Mouse (Mus musculus) limb, embryonic 11.5 days (tissue): Measurements from ENCODE around the gene Uckl1. TPM values are rescaled to one million over a fixed set of nuclear protein-coding genes. Genes with fewer than 3 reads are reported as not detected.

ENCODE experiments used
- ATAC-seq: fragments of 200-750 bp; cut with Nextera tagmentation; 2 replicates; pipeline ENCODE4 v1.8.0; 2017; ENCODE audit warnings: low read depth; ENCODE audit not compliant: insufficient number of reproducible peaks, low FRiP score, low TSS enrichment
- DNase-seq: peaks from one replicate; pipeline ENCODE4 v3.0.0-alpha.2; 2015; ENCODE audit warnings: low spot score
- H3K27ac ChIP-seq: fragments of 300-500 bp; sonication (generic); replicated peaks from 2 replicates; pipeline ENCODE4 v1.5.1; 2014; ENCODE audit warnings: low read depth, mild to moderate bottlenecking, low read length
- H3K27me3 ChIP-seq: fragments of 300-500 bp; sonication (generic); 2 replicates; pipeline ENCODE4 v1.6.1; 2014; ENCODE audit warnings: mild to moderate bottlenecking, low read length, mixed read lengths; ENCODE audit not compliant: control insufficient read depth, insufficient read depth
- H3K36me3 ChIP-seq: fragments of 300-500 bp; sonication (generic); 2 replicates; pipeline ENCODE4 v1.6.1; 2014; ENCODE audit warnings: mild to moderate bottlenecking, low read length, moderate library complexity, mixed read lengths; ENCODE audit not compliant: control insufficient read depth, insufficient read depth
- H3K4me1 ChIP-seq: fragments of 300-500 bp; sonication (generic); 2 replicates; pipeline ENCODE4 v1.6.1; 2014; ENCODE audit warnings: low read length, mixed read lengths; ENCODE audit not compliant: control insufficient read depth, insufficient read depth
- H3K4me2 ChIP-seq: fragments of 300-500 bp; sonication (generic); 2 replicates; pipeline ENCODE4 v1.6.1; 2014; ENCODE audit warnings: low read depth, mild to moderate bottlenecking, moderate library complexity; ENCODE audit not compliant: severe bottlenecking
- H3K4me3 ChIP-seq: fragments of 300-500 bp; sonication (generic); 2 replicates; pipeline ENCODE4 v1.5.1; 2014; ENCODE audit warnings: low read depth, low read length
- H3K9ac ChIP-seq: fragments of 300-500 bp; sonication (generic); 2 replicates; pipeline ENCODE4 v1.6.1; 2014; ENCODE audit warnings: mild to moderate bottlenecking, low read length
- H3K9me3 ChIP-seq: fragments of 300-500 bp; sonication (generic); 2 replicates; pipeline ENCODE4 v1.6.1; 2016; ENCODE audit warnings: low read length; ENCODE audit not compliant: control insufficient read depth
- WGBS: fragments of 180-500 bp; shearing (Covaris S2); extraction: QIAGEN DNeasy Blood & Tissue Kit; methylation state at CpG from one replicate; pipeline ENCODE4 v1.1.7; 2014; 5-methylcytosine and 5-hydroxymethylcytosine counted together
- polyA plus RNA-seq: library from polyadenylated mRNA; unstranded; fragments of >200 nt; fragmentation: Nextera tagmentation; extraction: Ambion mirVana; gene quantifications from 2 replicates; pipeline ENCODE4 v1.2.1, GENCODE M21; 2014

Uckl1 gene
- polyA plus RNA-seq, 1 experiment from 2014 or later, result 34.4 TPM

DNA sequence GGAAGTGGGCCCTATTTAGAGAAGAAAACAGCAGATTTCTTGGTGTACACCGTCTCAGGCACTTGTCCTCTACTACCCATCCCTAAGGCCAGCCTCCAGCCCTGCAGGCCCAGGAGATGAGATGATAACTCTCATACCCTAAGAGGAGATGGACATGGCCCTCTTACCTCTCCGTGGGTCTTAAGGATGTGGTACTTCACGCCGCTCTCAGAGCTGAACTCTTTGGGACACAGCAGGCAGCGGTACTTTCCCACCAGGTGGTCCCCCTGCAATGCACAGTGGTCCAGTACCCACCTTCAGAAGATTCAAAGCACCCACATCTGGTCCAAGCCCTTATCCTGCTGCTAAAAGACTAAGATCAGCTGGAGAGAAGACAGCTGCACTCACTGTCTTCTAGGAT, 814 bp upstream of the Uckl1 start:
- Histone ChIP-seq H3K4me1 (peaks cover 3% of the 10 kb centered on the region; the same call in 1 of the 2 replicates), H3K36me3 (peaks cover 33% of the 10 kb centered on the region), H3K9ac (no peak overlapping the region), H3K4me2 (no peak overlapping the region), H3K9me3 (no peaks in the 10 kb centered on the region), H3K4me3 (no peak overlapping the region), H3K27me3 (no peaks in the 10 kb centered on the region), H3K27ac (no peak overlapping the region)
- DNase-seq, result no peak
- ATAC-seq, result no peak
- 91% methylated on average over 5 of the region's 5 CpGs for WGBS

DNA sequence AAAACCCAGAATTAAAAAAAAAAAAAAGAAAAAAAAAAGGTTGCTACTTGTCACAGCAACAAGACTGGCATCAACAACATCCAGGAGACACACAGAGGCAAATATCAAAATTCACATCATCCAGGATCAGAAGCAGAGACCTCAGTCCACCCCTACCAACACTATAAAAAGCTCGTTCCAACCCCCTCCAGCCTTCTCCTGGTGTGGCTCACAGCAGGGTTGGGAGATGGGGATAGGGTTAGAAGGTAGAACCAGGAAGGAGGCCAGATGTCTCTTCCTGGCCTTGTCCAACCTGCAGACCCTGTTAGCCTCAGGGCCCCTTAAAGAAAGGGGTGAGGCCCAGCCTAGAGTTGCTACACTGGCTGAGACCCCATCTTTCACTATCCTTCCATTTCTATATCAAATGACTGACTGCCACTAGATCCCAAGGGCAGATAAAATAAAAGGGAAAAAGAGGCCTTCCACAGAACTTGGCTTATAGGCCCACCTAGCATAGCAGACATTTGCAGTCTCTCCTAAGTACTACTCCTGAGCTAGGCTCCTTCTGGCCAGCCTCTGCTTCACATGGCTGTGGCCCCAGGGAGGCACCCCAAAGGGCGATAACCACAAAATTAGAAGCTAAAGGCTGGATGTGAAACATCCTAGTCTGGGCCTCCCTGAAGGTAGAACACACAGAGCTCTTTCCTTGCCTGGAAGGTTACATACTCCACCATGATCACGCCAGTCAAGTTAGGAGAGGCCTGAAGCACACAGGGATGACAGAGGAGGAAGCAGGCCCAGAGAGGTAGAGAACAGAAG, 1.0 kb downstream of the Uckl1 start:
- peaks cover 25% of the 10 kb centered on the region for H3K36me3 ChIP-seq
- peak; percentile 18 for DNase-seq
- H3K4me3 ChIP-seq, result no peak overlapping the region
- no peak for ATAC-seq
- H3K27ac ChIP-seq, result no peak overlapping the region
- H3K9ac ChIP-seq, result no peak overlapping the region
- peaks cover 3% of the 10 kb centered on the region; the same call in 1 of the 2 replicates for H3K4me1 ChIP-seq
- H3K9me3 ChIP-seq, result no peaks in the 10 kb centered on the region
- 90% methylated on average over 3 of the region's 3 CpGs for WGBS
- no peaks in the 10 kb centered on the region for H3K27me3 ChIP-seq
- H3K4me2 ChIP-seq, result no peak overlapping the region

DNA sequence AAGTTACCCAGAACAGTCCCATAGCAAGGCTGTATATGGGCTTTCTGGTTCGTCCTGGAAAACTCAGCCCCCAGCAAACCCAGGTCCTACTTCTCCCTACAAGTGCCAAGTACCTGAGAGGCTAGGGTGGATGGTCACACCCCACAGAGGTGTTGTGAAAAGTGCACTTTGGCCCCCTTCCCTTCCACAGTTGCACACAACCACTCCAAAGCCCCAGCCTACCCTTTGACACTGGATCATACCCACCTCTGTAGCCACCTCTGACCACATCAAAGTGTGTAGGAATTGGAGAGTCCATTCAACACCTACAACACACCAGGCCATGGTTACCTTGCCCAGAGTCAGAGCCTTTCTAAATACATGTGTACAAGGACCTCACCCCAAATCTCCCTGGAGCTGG, 1.8 kb downstream of the Uckl1 start:
- Histone ChIP-seq H3K9ac (no peak overlapping the region), H3K27ac (no peak overlapping the region), H3K9me3 (no peaks in the 10 kb centered on the region), H3K27me3 (no peaks in the 10 kb centered on the region), H3K4me3 (no peak overlapping the region), H3K4me1 (peaks cover 3% of the 10 kb centered on the region; the same call in 1 of the 2 replicates), H3K36me3 (peaks cover 22% of the 10 kb centered on the region), H3K4me2 (no peak overlapping the region)
- ATAC-seq (no peak), DNase-seq (peak; percentile 18)
- WGBS, result 92% methylated on average over 1 of the region's 1 CpGs

DNA sequence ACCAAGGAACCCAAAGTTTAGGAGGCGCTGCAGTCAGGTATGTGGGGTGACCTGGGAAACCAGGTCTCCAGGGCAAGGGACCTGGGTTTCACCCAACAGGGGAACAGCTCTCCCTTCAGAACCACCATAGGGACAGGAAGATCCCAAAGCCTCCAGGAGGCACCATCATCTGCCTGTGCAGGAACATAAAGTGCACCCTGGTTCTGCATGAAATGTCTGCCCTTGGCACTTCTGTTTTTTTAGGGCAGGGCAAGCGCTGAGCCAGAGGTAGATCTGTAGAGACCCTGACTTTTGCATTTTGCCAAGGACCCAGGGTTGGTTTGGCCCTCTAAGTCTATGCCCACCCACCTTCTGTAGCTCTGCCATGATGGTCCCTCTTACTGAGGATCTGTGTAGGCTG, 2.3 kb downstream of the Uckl1 start:
- H3K27ac ChIP-seq, result no peak overlapping the region
- 0 out of 2 replicates have a peak overlapping the region, but pooled peaks have one; percentile 7 for H3K4me3 ChIP-seq
- H3K4me1 ChIP-seq, result peaks cover 3% of the 10 kb centered on the region; the same call in 1 of the 2 replicates
- H3K9me3 ChIP-seq, result no peaks in the 10 kb centered on the region
- no peak overlapping the region for H3K9ac ChIP-seq
- WGBS, result 86% methylated on average over 2 of the region's 2 CpGs
- no peaks in the 10 kb centered on the region for H3K27me3 ChIP-seq
- DNase-seq (peak; percentile 22), ATAC-seq (no peak)
- H3K36me3 ChIP-seq, result peaks cover 22% of the 10 kb centered on the region
- no peak overlapping the region for H3K4me2 ChIP-seq

DNA sequence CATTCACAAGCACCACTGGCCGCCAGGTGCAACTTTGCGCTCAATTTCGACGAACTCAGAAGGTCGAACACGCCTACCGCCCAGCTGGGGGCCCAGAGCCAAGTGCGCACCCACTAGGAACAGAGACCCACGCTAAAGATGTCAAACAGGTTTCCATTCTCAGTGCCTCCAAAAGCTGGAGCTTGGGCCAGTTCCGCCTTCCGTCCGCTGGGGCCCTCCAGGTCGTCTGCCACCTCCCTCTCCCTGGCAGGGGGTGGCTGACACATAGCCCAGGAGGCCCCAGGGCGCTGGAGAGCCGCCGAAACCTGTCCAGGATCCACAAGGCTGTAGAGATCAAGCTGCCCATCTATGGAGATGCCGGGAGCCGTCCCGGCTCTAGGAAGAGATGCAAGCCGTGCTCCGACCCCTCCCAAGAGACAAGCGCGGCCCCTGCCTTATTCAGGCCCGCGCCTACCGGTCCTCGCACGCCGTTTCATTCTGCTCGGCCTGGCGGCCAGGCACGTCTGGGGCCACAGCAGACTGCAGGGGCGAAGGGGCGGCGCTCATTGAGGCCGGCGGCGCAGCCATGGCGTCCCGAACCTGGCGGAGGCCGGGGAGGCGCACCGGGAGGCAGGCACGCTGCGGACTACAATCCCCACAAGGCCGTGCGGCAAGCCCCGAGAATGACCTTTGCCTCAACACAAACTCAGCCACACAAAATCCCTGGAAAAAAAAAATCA, 3.1 kb downstream of the Uckl1 start:
- peak overlapping the region; percentile 55 for H3K9ac ChIP-seq
- peaks cover 16% of the 10 kb centered on the region for H3K36me3 ChIP-seq
- peaks cover 3% of the 10 kb centered on the region; the same call in 1 of the 2 replicates for H3K4me1 ChIP-seq
- 1% methylated on average over 49 of the region's 49 CpGs for WGBS
- H3K4me2 ChIP-seq, result peak overlapping the region; percentile 89
- ATAC-seq (peak; percentile 86), DNase-seq (peak; percentile 89)
- H3K9me3 ChIP-seq, result no peaks in the 10 kb centered on the region
- H3K27me3 ChIP-seq, result no peaks in the 10 kb centered on the region
- peak overlapping the region; percentile 60 for H3K4me3 ChIP-seq
- peak overlapping the region; percentile 23; the same call in 1 of the 2 replicates for H3K27ac ChIP-seq

DNA sequence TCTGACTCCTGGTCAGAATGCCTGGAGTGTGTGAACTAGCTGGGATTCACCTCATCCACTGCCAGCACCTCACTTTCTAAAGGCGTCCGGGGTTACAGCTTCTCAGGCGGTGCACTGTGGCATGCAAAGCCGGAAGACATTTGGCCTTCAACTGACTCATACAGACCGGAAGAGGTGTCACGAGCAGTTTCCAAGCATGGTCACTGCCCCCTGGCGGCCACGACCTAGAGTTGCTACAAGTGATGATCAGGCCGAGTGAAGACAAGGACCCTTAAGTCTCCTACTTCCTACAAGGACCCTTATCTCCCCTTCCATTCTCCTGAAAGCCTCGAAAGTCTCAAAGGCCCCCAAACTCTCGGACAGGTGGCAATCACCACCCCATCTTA, 3.7 kb downstream of the Uckl1 start:
- peaks cover 3% of the 10 kb centered on the region; the same call in 1 of the 2 replicates for H3K4me1 ChIP-seq
- peak; percentile 77 for ATAC-seq

DNA sequence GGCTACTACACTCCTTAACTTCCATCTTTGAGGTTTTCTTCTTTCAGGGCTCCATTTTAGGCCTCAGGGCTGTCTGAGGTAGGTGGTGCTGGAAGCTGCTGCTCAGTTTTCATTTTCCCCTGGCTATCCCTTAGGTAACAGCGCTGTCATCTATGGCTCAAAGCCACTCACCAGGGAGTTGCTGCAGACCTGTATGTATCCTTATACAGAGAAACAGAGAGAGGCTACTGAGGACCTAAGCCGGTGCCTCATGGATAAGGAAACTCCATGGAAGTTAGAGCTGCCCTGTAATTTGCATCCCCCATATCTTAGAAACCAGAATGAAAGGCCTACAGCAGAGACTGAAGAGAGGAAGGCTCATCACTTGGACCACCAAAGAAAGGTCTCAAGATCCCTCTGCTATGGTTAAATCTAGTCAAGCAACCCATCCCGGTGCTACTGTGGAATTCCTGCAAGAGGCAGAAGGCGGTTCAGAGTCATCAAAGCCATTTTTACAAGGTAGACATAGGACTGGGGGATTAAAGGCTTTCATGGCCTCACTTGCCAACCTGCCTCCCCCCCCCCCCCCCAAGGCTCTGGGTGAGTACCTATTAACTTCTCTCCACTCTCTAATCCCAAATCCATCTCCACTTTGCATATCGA, 4.4 kb downstream of the Uckl1 start:
- peak; percentile 17 for DNase-seq
- 75% methylated on average over 5 of the region's 5 CpGs for WGBS
- peak overlapping the region; percentile 89 for H3K4me2 ChIP-seq
- no peak for ATAC-seq
- peaks cover 3% of the 10 kb centered on the region; the same call in 1 of the 2 replicates for H3K4me1 ChIP-seq
- H3K27me3 ChIP-seq, result no peaks in the 10 kb centered on the region
- H3K9me3 ChIP-seq, result no peaks in the 10 kb centered on the region
- peak overlapping the region; percentile 47; the same call in 1 of the 2 replicates for H3K9ac ChIP-seq
- H3K36me3 ChIP-seq, result peaks cover 7% of the 10 kb centered on the region
- H3K27ac ChIP-seq, result no peak overlapping the region
- H3K4me3 ChIP-seq, result peak overlapping the region; percentile 60

More for the DNA sequence above, 3.7 kb downstream of the Uckl1 start:
- Histone ChIP-seq H3K9ac (peak overlapping the region; percentile 55), H3K36me3 (peaks cover 11% of the 10 kb centered on the region), H3K9me3 (no peaks in the 10 kb centered on the region), H3K4me3 (peak overlapping the region; percentile 60), H3K27me3 (no peaks in the 10 kb centered on the region), H3K27ac (0 out of 2 replicates have a peak overlapping the region, but pooled peaks have one; percentile 23), H3K4me2 (peak overlapping the region; percentile 89)
- peak; percentile 87 for DNase-seq
- WGBS, result under 1% methylated on average over 11 of the region's 11 CpGs

DNA sequence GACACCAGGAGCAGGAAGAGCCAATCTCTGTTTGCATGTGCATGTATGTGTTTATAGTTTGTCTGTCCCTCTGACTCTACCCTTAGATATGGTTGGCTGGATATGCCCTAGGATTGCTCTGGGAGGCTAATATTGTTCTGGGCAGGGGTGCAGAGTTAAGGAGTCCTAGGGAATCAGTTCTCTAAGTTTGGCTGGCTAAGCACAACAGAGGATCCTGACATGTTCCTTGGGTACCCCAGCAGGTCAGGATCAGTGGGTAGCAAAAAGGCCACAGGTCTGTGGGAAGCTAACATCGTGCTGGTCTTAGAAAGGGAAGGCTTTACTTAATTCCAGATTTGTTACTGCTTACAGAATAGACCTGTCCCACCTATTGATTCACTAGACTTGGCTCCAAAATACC, 5.0 kb downstream of the Uckl1 start:
- DNase-seq, result no peak
- ATAC-seq, result no peak
- H3K4me2 ChIP-seq, result no peak overlapping the region

More for the DNA sequence above, 5.0 kb downstream of the Uckl1 start:
- 90% methylated on average over 1 of the region's 1 CpGs for WGBS
- Histone ChIP-seq H3K27ac (no peak overlapping the region), H3K27me3 (no peaks in the 10 kb centered on the region), H3K4me3 (no peak overlapping the region), H3K9me3 (no peaks in the 10 kb centered on the region), H3K9ac (no peak overlapping the region), H3K4me1 (peaks cover 3% of the 10 kb centered on the region; the same call in 1 of the 2 replicates), H3K36me3 (peaks cover 4% of the 10 kb centered on the region)
